Mouse (Mus musculus) cerebellum, postnatal 4 days (tissue): Measurements from ENCODE around the gene Fez1.

Experiments used
- DNase-seq, 2 experiments: peaks; one replicate each; pipeline ENCODE4 v3.0.0; 2022; ENCODE audit warnings: low spot score in 2 of 2, mixed read lengths in 1 of 2

Gene Fez1

GRCm38 (mm10) chr9:36894242-36894641 lies 72.6 kb downstream of the Fez1 start:
- no peak for DNase-seq

- peak; percentile 32 to 73 for DNase-seq
Measured at GRCm38 (mm10) chr9:36895009-36895693, 73.5 kb downstream of the Fez1 start.

GRCm38 (mm10) chr9:36898560-36898959 lies 76.9 kb downstream of the Fez1 start:
- no peak for DNase-seq

- DNase-seq: no peak
Measured at GRCm38 (mm10) chr9:36900464-36900863, 78.8 kb downstream of the Fez1 start.

GRCm38 (mm10) chr9:36905452-36905851 lies 83.8 kb downstream of the Fez1 start:
- peak in 1 of 2 experiments; percentile 51 for DNase-seq

GRCm38 (mm10) chr9:36916362-36916761 lies 94.7 kb downstream of the Fez1 start:
- DNase-seq: peak; percentile 69 to 86

GRCm38 (mm10) chr9:36916915-36917314 lies 95.3 kb downstream of the Fez1 start:
- no peak for DNase-seq

- no peak for DNase-seq
Measured at GRCm38 (mm10) chr9:36918582-36918981, 96.9 kb downstream of the Fez1 start.

- no peak for DNase-seq
Measured at GRCm38 (mm10) chr9:36919472-36919871, 97.8 kb downstream of the Fez1 start.

- DNase-seq: no peak
Measured at GRCm38 (mm10) chr9:36921718-36922415, 100.2 kb downstream of the Fez1 start.

- no peak for DNase-seq
Measured at GRCm38 (mm10) chr9:36923753-36924152, 102.1 kb downstream of the Fez1 start.
